Comparison of ENCODE assay signal across 19 mouse cellular contexts in genomic region chr6:35277903-35278587, GRCm38 (mm10). TPM values are rescaled to one million over a fixed set of nuclear protein-coding genes. Genes with fewer than 3 reads are reported as not detected.
"Had no signal": no experiment of that assay in that cellular context is flagged by ENCODE, and none has a peak within 500 bp of the region (broad histone marks: within the 10 kb centered on the region; RNA-seq: fewer than 3 reads in every experiment).

No protein-coding gene starts in this region.

- H3K4me1 ChIP-seq: limb, embryonic 13.5 days; midbrain, embryonic 10.5 days; neural tube, embryonic 15.5 days had no signal

- H3K9me3 ChIP-seq: limb, embryonic 13.5 days; midbrain, embryonic 10.5 days; neural tube, embryonic 15.5 days had no signal

- H3K27me3 ChIP-seq: limb, embryonic 13.5 days; neural tube, embryonic 15.5 days had no signal

- H3K36me3 ChIP-seq: limb, embryonic 13.5 days; midbrain, embryonic 10.5 days; neural tube, embryonic 15.5 days had no signal

- H3K9ac ChIP-seq: limb, embryonic 13.5 days; liver, embryonic 14.5 days; neural tube, embryonic 15.5 days had no signal

- H3K27ac ChIP-seq: kidney, postnatal 0 days; layer of hippocampus, adult 2 months; limb, embryonic 13.5 days; liver, embryonic 14.5 days; midbrain, embryonic 10.5 days; neural tube, embryonic 15.5 days had no signal

- H3K4me2 ChIP-seq: limb, embryonic 13.5 days; neural tube, embryonic 15.5 days had no signal

- H3K4me3 ChIP-seq: layer of hippocampus, adult 2 months; limb, embryonic 13.5 days; midbrain, embryonic 10.5 days; myocyte; neural tube, embryonic 15.5 days had no signal

- DNase-seq: kidney, adult 9 months; kidney, postnatal 36 days; left cerebral cortex, postnatal 4 days; lung, adult 18-20 months; lung, postnatal 4 days; midbrain, embryonic 14.5 days; right cerebral cortex, postnatal 4 days; spleen, adult 18-20 months; thymus, adult 18-20 months; thymus, postnatal 14 days had no signal

RNA-seq across cellular contexts. Expression of gene Fam180a, which starts 47.9 kb away (rescaled TPM):
- total RNA-seq: megakaryocyte, adult 5-6 weeks had no signal
- polyA plus RNA-seq: midbrain, embryonic 10.5 days; neural tube, embryonic 11.5 days had no signal
